Mouse (Mus musculus) Patski (cell line): Measurements from ENCODE around the gene Rnf223. TPM values are rescaled to one million over a fixed set of nuclear protein-coding genes. Genes with fewer than 3 reads are reported as not detected.

Experiments used
- ATAC-seq: fragments of 100-300 bp; one replicate; pipeline ENCODE4 v1.8.0; 2021
- CTCF ChIA-PET: fragments of 350-600 bp; sonication (Branson Sonifier 250); formaldehyde crosslinking; loops from one replicate; lab custom pipeline; 2022; ENCODE audit warnings: inconsistent platforms; lab: Charles Lee
- POLR2A ChIA-PET: fragments of 350-600 bp; sonication (Branson Sonifier 250); formaldehyde crosslinking; loops from one replicate; lab custom pipeline; 2022; ENCODE audit warnings: antibody characterized with exemption, inconsistent platforms; lab: Charles Lee
- DNase-seq: peaks from one replicate; pipeline ENCODE4 v3.0.0-alpha.2; 2011; ENCODE audit warnings: low read depth, low spot score
- H3K27me3 ChIP-seq: fragments of 371-371 bp; one replicate; pipeline ENCODE4 v1.5.1; 2021
- CTCF ChIP-seq: fragments of 100-300 bp; IDR thresholded peaks from one replicate; pipeline ENCODE4 v1.5.1; 2021
- in situ Hi-C: fragments of 300-500 bp; cut with MboI; formaldehyde crosslinking; loops from 3 replicates; pipeline ENCODE4 v1.11.1; 2018; ENCODE audit warnings: low pct_unique_long_range_greater_than_20kb, mixed read lengths
- polyA plus RNA-seq: library from polyadenylated mRNA; unstranded; gene quantifications from one replicate; pipeline ENCODE4 v1.2.3, GENCODE M21; 2021

Gene Rnf223
- polyA plus RNA-seq, 1 experiment from 2014 or later = 0.15 TPM

DNA sequence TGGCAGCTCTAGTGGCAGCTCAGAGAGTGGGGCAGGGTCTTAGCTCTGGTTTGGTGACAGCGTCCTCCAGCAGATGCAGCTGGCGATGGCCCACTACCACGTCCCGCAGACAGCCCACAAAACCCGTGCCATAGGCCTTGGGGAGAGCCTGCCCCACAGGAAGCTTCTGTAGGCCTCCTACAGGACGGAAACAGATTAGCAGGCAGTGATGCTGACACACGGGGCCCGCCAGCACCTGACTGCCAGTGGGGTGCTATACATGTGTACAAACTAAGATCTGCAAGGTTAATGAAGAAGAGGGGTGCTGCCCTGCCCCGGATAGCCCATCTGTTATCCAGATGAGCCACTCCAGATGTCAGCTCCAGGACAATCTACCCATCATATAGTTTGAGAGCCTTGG lies 36.2 kb downstream of the Rnf223 start:
- CTCF ChIA-PET = no interaction called here

DNA sequence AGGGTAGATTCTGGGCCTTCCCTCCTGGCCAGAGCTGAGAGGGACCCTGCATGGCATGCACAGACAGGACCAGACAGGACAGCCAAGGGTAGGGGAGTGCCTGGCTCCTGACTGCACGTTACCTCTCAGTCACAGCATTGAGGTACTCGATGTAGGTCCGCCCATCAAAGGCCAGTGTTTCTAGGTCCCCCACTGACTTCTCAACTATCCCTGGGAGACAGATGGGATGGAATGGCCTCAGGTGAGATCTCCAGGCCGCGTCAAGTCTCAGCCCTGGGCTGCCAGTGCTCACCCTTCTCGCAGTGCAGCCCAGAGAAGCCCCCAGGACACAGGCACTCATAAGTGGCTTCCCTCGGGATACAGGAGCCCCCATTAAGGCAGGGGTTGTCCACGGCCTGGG lies 38.3 kb downstream of the Rnf223 start:
- POLR2A ChIA-PET = no interaction called here
- DNase-seq (no peak), ATAC-seq (no peak)
- in situ Hi-C loops = no loop called here
- TF ChIP-seq CTCF = no peak
- CTCF ChIA-PET = no interaction called here
- H3K27me3 ChIP-seq = no peaks in the 10 kb centered on the region

More for the DNA sequence above, 36.2 kb downstream of the Rnf223 start:
- no peaks in the 10 kb centered on the region for H3K27me3 ChIP-seq
- TF ChIP-seq CTCF = no peak
- POLR2A ChIA-PET = no interaction called here
- no peak for DNase-seq
- no peak for ATAC-seq
- in situ Hi-C loops = no loop called here

DNA sequence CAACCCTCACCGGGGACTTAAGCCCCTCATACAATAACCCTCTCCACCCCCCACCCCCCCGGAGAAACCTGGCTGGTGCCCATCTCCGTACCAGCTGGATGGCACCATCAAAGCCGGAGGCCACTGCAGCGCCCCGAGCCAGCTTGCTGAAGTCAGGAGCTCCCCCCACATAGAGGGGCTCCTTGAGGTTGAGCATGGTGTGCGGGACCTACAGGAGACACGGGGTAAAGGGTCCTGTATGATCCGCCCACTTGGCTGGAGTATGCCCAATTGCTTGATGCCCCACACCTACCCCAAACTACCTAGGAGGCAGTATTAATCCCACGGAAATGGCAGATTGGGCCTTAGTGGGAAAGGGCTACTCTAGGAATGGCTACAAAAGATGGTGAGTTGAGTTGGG lies 38.8 kb downstream of the Rnf223 start:
- in situ Hi-C loops = no loop called here

DNA sequence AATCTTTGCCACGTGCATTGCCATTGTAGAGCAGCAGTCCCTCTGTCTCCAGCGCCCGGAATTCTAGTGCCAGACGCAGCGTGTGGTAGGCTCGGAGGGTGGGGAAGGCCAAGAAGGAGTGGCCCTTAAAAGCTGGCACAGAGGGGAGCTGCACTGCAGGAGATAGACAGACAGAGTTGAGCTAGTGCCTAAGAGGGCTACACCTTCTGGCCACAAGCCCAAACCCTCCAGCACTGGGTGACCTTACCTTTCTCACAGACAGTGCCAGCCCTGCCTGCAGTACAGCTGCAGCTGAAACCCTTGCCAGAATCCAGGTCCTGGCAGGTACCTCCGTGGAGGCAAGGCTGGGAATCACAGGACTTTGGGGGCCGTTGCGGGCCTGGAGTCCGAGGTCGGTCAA lies 41.5 kb downstream of the Rnf223 start:
- in situ Hi-C loops = no loop called here
- POLR2A ChIA-PET = no interaction called here
- no peaks in the 10 kb centered on the region for H3K27me3 ChIP-seq
- DNase-seq (no peak), ATAC-seq (no peak)
- TF ChIP-seq CTCF = no peak
- CTCF ChIA-PET = no interaction called here

More for the DNA sequence above, 38.8 kb downstream of the Rnf223 start:
- DNase-seq = no peak
- POLR2A ChIA-PET = no interaction called here
- no peaks in the 10 kb centered on the region for H3K27me3 ChIP-seq
- ATAC-seq = no peak
- no peak for TF ChIP-seq CTCF
- CTCF ChIA-PET = no interaction called here

DNA sequence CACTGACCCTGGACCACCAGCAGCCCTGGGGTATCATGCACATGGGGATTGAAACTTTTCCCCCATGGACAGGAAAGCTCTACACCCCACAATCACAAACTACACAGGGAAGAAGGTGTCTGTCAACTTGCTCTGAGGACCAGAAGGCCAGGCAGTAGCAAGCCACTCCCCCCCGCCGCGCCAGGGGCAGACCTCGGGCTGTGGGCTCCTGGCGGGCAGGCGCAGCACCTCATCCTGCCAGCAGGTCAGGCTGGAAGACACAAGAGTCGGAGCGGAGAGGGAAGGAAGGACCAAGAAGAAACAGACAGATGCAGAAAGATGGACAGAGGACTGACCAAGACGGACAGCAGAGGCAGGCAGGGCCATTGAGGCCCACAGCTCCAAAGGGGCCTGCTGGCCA lies 47.3 kb downstream of the Rnf223 start:
- CTCF ChIA-PET = no interaction called here
- POLR2A ChIA-PET = no interaction called here

More for the DNA sequence above, 47.3 kb downstream of the Rnf223 start:
- TF ChIP-seq CTCF = no peak
- H3K27me3 ChIP-seq = no peaks in the 10 kb centered on the region
- DNase-seq = no peak
- ATAC-seq = no peak
- in situ Hi-C loops = no loop called here

Other genes with a start within 250 kb of the Rnf223 start
- 22.4 TPM for gene Pusl1, start 238.7 kb upstream of the Rnf223 start, polyA plus RNA-seq
- gene Acap3, start 238.7 kb upstream of the Rnf223 start, polyA plus RNA-seq = 16.7 TPM
- gene Ube2j2, start 186.7 kb upstream of the Rnf223 start, polyA plus RNA-seq = 60.1 TPM
- gene C1qtnf12, start 168.2 kb upstream of the Rnf223 start, polyA plus RNA-seq = 0.59 TPM
- gene B3galt6, start 137.9 kb upstream of the Rnf223 start, polyA plus RNA-seq = 6.2 TPM
- 167 TPM for gene Sdf4, start 137.6 kb upstream of the Rnf223 start, polyA plus RNA-seq
- 0.36 TPM for gene Tnfrsf4, start 116.7 kb upstream of the Rnf223 start, polyA plus RNA-seq
- gene Tnfrsf18, start 104.3 kb upstream of the Rnf223 start, polyA plus RNA-seq = 1.0 TPM
- gene Ttll10, start 71.1 kb upstream of the Rnf223 start, polyA plus RNA-seq = 3.7 TPM
- gene 9430015G10Rik, start 20.5 kb upstream of the Rnf223 start, polyA plus RNA-seq = 9.3 TPM
- 166 TPM for gene Agrn, start 67.0 kb downstream of the Rnf223 start, polyA plus RNA-seq
- 1.8 TPM for gene Isg15, start 70.3 kb downstream of the Rnf223 start, polyA plus RNA-seq
- 0.60 TPM for gene AW011738, start 72.8 kb downstream of the Rnf223 start, polyA plus RNA-seq
- gene Perm1, start 85.4 kb downstream of the Rnf223 start, polyA plus RNA-seq = 0.33 TPM
- gene Plekhn1, start 104.3 kb downstream of the Rnf223 start, polyA plus RNA-seq = 14.5 TPM
- 37.0 TPM for gene Noc2l, start 105.5 kb downstream of the Rnf223 start, polyA plus RNA-seq
- gene Samd11, start 125.1 kb downstream of the Rnf223 start, polyA plus RNA-seq = 1.3 TPM
- not detected for gene Vmn2r-ps159, start 200.6 kb downstream of the Rnf223 start, polyA plus RNA-seq